Mouse (Mus musculus) bone marrow macrophage, adult 2 months (primary cell): ENCODE results near the gene Slc2a6. TPM values are rescaled to one million over a fixed set of nuclear protein-coding genes. Genes with fewer than 3 reads are reported as not detected.

Experiments used
- H3K27ac ChIP-seq: 2 replicates; pipeline ENCODE4 v1.5.1; 2012; ENCODE audit warnings: low read depth, low read length; ENCODE audit not compliant: insufficient read depth
- H3K4me1 ChIP-seq: 2 replicates; pipeline ENCODE4 v1.6.1; 2012; ENCODE audit warnings: low read length; ENCODE audit not compliant: control insufficient read depth, insufficient read depth
- H3K4me3 ChIP-seq: 2 replicates; pipeline ENCODE4 v1.5.1; 2012; ENCODE audit warnings: mild to moderate bottlenecking, low read length, moderate library complexity; ENCODE audit not compliant: insufficient read depth
- CTCF ChIP-seq: IDR thresholded peaks from 2 replicates; pipeline ENCODE4 v1.5.1; 2012; ENCODE audit warnings: low read depth, mild to moderate bottlenecking, low read length, moderate library complexity
- POLR2A ChIP-seq: IDR thresholded peaks from 2 replicates; pipeline ENCODE4 v1.6.1; 2012; ENCODE audit warnings: mild to moderate bottlenecking, low read depth, low read length, borderline replicate concordance
- polyA plus RNA-seq: library from polyadenylated mRNA; stranded (reverse); fragments of >200 nt; gene quantifications from 2 replicates; pipeline ENCODE4 v1.2.4, GENCODE M21; 2012; ENCODE audit not compliant: missing spikeins, insufficient read depth, insufficient read length

Slc2a6 gene
- polyA plus RNA-seq, 1 experiment: 26.9 TPM

DNA sequence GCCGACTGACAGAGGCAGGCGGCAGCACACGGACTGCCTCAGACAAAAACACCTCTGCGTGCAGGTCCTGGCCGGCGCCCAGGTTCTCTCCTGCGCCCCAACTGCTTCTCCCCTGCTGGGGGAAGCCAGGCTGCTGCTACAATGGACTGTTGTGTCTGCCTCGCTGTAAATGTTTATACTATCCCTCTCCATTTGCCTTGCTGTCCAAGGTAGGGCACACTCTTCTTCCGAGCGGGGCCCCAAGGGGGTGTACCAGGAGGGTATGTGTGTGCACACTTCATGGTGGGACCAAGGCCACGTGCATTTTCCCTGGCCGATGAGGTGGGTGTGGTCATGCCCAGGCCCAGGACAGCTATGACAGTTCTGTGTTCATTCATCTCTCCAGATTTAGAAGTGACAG lies 31.0 kb upstream of the Slc2a6 start:
- no peak for TF ChIP-seq POLR2A
- TF ChIP-seq CTCF: no peak
- Histone ChIP-seq H3K27ac (no peak overlapping the region), H3K4me1 (no peaks in the 10 kb centered on the region), H3K4me3 (no peak overlapping the region)

- Histone ChIP-seq H3K4me3 (no peak overlapping the region), H3K4me1 (no peaks in the 10 kb centered on the region)
Measured at GRCm38 (mm10) chr2:27058251-27058650, 30.5 kb upstream of the Slc2a6 start.

DNA sequence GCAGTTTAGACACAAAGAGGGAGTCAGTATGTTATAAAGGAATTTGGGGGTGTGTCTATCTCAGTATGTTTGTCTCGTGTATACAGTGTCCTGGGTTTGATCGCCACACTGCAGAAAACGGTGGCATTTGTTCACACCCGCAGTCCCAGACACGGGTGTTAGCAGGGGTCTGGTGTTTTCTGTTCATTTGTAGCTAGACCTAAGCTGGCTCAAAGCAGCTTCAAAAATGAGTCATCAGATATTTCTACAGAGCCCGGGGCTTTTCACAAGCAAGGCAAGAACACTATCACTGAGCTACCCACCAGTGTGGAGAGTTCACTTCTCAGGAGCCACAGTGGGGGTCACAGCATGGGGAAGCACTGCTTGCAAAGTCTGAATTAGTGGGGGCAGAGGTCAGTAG lies 21.6 kb upstream of the Slc2a6 start:
- Histone ChIP-seq H3K27ac (no peak overlapping the region), H3K4me1 (no peaks in the 10 kb centered on the region), H3K4me3 (no peak overlapping the region)
- TF ChIP-seq POLR2A: no peak
- TF ChIP-seq CTCF: no peak

More at GRCm38 (mm10) chr2:27058251-27058650, 30.5 kb upstream of the Slc2a6 start:
- TF ChIP-seq POLR2A (no peak), CTCF (no peak)
- no peak overlapping the region for H3K27ac ChIP-seq

DNA sequence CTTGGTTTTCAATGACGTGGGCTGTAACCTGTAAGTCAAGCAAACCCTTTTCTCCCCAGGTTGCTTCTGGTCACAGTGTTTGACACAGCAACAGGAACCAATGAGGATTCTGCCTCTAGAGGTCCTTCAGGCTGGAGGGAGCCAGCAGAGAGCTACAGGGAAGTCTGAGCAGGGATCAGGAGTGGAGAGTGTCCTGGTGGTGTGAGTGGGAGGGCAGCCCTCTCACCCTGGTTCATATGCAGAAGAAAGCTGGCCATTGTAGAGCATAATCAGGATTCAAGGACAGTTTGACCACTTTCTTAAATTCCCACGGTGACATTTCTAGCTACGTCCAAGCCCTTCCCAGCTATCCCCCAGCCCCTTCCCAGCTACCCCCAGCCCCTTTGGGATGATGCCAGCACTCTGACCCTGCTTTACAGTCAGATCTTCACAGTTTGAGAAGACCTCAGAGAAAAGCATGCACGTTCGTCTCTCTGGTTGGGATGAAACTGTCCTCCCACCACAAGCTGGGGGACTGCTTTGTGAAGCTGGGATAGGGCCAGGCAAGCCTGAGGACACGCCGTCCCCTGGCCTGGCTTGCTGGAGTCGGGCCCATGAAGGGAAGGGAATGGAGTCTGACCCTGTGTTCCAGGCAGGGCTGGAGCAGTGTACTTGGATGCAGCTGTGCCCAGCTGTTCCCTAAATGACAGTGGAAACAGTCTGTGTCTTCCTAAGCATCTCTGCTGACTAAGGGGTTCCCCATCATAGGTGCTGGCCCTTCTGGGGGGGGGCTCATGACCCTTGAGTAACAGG lies 18.4 kb upstream of the Slc2a6 start:
- no peak overlapping the region for H3K27ac ChIP-seq
- H3K4me1 ChIP-seq: no peaks in the 10 kb centered on the region
- no peak overlapping the region for H3K4me3 ChIP-seq
- TF ChIP-seq POLR2A (no peak), CTCF (no peak)

- no peak overlapping the region for H3K4me3 ChIP-seq
- TF ChIP-seq CTCF: no peak
- TF ChIP-seq POLR2A: no peak
- no peak overlapping the region for H3K27ac ChIP-seq
- H3K4me1 ChIP-seq: no peaks in the 10 kb centered on the region
Measured at GRCm38 (mm10) chr2:27044641-27045040, 16.8 kb upstream of the Slc2a6 start.

DNA sequence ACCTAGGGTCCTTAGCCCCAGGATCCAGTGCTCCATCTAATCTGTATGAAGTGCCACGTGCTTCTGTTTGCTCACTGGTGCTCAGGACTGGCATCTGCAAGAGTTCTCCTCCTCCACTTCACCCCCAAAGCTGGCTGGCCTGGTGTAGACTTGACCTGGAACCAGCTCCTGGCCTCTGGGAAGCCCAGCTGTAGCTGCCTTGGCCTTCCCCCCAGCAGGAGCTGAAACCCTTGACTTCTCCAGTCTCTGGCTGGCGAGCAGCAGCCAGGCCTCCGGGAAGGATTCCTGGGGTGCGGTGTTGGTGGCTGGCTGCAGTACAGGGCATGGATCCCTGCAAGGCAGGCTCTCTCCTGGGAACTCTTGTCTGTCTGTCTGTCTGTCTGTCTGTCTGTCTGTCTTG lies 16.4 kb upstream of the Slc2a6 start:
- no peaks in the 10 kb centered on the region for H3K4me1 ChIP-seq
- H3K4me3 ChIP-seq: no peak overlapping the region
- TF ChIP-seq POLR2A (no peak), CTCF (no peak)
- H3K27ac ChIP-seq: no peak overlapping the region

GRCm38 (mm10) chr2:27043461-27043860 lies 15.7 kb upstream of the Slc2a6 start:
- Histone ChIP-seq H3K4me3 (no peak overlapping the region), H3K4me1 (no peaks in the 10 kb centered on the region), H3K27ac (no peak overlapping the region)
- no peak for TF ChIP-seq POLR2A
- TF ChIP-seq CTCF: peak; percentile 61

- Histone ChIP-seq H3K4me1 (no peaks in the 10 kb centered on the region), H3K27ac (no peak overlapping the region), H3K4me3 (no peak overlapping the region)
- no peak for TF ChIP-seq CTCF
- TF ChIP-seq POLR2A: no peak
Measured at GRCm38 (mm10) chr2:27042131-27042844, 14.5 kb upstream of the Slc2a6 start.

DNA sequence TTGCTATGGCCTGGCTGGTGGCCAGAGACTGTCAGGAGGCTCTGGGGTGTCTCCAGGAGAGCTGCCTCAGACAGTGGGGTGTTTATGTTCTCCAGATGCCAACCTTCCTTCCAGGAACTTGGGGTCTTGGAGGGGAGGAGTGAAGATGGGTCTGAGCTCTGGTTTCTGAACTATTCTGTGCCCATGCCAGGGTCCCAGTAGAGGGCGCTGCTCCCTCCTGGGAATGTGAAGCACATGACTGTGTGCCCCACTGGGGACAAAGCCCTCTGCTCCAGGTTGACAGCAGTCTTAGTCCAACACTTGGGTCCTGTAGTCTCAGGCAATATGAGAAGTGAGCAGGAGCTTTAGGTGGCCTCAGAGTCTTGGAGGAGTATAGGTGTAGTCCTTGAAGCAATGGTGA lies 11.5 kb upstream of the Slc2a6 start:
- Histone ChIP-seq H3K27ac (no peak overlapping the region), H3K4me3 (no peak overlapping the region), H3K4me1 (no peaks in the 10 kb centered on the region)
- no peak; the same call in 1 of the 2 replicates for TF ChIP-seq CTCF
- TF ChIP-seq POLR2A: no peak

- H3K4me3 ChIP-seq: no peak overlapping the region
- no peaks in the 10 kb centered on the region for H3K4me1 ChIP-seq
- TF ChIP-seq CTCF (peak; percentile 79), POLR2A (no peak)
- no peak overlapping the region for H3K27ac ChIP-seq
Measured at GRCm38 (mm10) chr2:27038596-27038995, 10.8 kb upstream of the Slc2a6 start.

- no peaks in the 10 kb centered on the region for H3K4me1 ChIP-seq
- no peak overlapping the region for H3K4me3 ChIP-seq
- H3K27ac ChIP-seq: no peak overlapping the region
- TF ChIP-seq CTCF (no peak), POLR2A (no peak)
Measured at GRCm38 (mm10) chr2:27037008-27037407, 9.2 kb upstream of the Slc2a6 start.
